Mouse (Mus musculus): ENCODE measurements around the gene Slc16a11.
A peak's percentile ranks its signal among the peaks of the same experiment; 100 is the strongest.

Gene Slc16a11

DNA sequence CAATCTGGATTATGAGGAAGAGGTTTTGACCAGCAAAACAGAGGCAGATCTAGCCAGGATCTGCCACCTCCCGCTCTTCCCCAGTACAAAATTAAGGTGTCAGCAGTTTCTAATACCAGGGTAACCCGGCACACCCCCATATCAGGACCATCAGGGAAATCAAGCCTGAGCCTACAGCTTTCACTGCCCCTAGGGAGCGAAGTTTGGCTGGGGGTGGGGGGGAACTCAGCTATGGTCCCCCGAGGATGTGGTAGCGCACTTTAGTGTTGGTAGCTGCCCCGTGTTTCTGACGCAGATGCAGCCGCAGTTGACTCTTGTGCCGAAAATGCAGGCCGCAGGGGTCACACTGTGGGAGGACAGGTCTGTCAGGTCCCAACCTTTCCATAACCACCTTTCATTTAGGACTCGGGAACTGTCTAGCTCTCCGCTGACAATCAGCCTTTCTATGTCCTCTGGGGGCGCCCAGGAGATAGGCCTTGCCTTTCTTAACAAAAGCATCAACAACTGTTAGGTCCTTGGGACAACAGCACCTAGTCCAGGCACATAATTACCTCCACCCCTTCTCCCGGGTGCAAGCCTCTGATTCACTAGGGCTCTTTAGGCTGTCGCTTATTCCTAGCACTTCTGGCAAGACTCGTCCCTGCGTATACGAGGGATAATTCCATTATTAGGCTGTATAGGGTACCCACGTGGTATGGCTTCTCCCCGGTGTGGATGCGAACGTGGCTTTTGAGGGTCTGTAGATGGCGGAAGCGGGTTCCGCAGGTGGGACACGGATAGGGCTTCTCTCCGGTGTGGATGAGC is 13.4 kb downstream of the Slc16a11 start:
- DNase-seq (ENCODE audit: low spot score in 2 of 2): no peak

DNA sequence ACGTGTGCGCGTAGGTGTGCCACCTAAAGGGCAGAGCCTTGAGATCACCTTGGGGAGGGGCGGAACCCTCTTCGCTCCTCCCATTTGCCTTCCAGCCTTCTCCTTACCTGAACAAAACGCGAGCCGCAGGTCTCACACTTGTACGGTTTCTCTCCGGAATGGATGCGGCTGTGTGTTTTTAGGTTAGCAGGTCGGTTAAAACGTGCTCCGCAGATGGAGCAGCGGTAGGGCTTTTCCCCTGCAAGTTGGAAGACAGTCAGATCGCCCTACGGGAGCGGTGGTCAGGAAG is 14.0 kb downstream of the Slc16a11 start:
- DNase-seq (ENCODE audit: low spot score in 2 of 2): no peak

DNA sequence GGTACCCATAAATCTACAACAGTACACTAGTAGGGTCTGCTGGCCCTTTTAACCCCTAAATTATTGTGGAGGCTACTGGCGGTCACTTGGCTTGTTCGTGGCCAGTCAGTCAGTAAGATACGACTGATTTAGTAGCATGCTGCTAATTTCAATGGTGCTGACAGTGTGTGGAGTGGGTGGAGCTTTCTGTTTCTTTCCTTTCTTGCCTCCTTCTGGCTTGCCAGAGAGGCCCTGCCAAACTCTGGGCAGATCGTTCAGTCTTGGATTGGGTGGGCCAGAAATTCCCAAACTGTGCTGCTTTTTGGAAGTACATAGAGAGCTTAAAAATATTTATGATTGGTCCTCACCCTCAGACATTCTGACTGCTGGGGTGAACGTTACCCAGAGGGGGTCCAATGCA is 14.6 kb downstream of the Slc16a11 start:
- no peak for DNase-seq (ENCODE audit: low spot score in 2 of 2)

DNA sequence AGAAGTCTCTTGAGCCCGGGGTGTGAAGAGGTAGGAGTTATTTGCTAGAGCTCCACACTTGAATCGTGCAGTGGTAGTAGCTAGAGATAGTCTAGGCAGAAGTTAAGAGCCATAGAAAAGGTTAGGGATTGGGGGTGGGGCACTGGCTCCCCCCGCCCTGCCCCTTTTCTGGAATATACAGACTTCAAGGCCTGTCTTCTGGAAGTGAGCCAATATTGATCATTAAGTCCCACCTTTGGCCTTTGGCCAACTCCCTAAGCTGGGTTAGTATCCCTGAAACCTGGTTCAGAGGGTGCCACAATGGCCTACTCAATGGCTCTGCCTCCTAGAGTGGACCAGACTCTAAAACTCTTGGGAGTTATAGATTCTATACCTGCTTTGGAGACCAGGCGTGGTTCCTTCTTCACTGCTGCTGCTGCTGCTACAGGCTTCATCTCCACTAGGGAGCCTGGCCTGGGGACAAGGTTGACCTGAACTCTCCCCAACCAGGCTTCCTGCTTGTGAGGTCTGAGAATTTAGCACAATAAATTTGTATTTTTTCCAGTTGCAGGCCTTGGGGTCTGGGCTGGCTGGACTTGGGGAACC is 15.2 kb downstream of the Slc16a11 start:
- no peak for DNase-seq (ENCODE audit: low spot score in 2 of 2)

DNA sequence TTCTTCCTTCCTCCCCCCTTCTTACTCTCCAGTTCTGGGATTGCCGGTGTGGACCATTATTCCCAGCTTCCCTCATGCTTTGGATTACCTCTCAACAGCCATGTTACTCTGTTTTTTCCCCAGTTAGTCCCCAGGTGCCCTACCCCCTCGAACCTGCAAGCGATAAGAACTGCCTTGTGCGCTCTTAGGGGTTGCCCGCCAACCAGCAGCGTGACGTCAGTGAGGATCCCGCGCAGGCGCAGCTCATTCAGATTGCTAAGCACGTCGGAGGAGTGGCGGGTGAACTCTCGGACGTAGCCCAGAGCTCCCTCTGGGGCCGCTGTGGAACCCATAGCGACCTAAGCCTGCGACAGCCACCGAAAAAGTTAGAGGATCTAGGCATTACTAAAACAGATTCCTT is 16.3 kb downstream of the Slc16a11 start:
- DNase-seq (ENCODE audit: low spot score in 2 of 2): no peak

DNA sequence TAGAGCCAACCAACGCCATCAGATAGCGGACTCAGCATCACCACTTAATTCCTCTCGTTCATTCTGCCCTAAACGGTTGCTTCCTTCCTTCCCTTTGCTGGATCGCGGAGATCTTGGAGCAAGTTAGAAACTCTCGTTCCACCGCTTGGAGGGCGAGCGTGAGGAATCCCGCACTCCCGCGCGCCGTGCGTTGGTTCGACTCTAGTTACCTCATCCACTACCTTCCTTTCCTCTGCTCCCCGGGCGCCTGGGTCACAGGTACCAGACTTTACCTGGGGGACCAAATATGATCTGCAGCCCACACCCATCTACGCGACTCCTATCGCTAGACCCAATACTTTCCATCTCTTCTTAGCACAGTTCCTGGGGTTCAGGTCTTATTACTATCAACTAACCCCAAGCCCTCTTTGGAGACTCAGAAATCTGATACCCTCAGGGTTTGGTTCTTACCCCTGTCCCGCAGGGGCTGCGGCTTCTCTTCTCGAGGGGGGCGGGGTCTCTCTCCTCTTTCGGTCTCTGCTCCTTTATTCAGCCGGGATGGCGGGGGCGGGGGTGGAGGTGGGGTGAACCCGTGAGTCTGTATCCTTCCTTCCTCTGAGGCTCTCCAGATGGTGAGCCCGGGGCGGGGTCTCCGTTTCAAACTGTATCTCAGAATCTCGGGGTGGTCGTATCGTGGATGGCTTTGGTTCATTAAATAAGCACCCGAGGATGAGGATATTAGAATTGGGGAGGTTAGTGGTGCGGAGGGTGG is 16.9 kb downstream of the Slc16a11 start, which contains the start of gene Bcl6b:
Bcl6b (minus strand) TSS at position 539 of the 751 bp plus-strand sequence.
- no peak for DNase-seq (ENCODE audit: low spot score in 2 of 2)

DNA sequence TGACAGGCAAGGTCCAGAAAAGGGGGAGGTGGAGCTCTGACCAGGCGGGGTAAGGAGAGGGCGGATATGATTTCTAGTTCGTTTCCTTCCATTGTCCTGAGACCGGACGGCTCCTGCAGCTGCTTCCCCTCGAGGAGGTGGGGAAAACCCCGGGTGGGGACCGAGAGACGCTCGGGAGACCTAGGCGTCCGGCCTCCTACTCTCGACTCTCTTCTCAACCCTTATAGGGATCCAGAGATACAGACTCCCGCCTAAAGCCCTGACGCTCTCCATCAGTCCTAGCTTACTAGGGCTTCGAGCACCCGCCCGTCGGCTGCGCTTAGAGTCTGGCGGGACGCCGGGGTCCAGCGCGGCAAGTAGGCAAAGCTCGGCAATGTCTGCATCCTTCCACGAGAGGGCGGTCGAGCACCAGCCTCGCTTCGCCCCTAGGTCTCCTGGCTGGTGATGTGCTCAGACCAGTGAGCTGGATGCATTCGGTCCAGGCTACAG is 17.7 kb downstream of the Slc16a11 start:
- DNase-seq (ENCODE audit: low spot score in 2 of 2): peak in 1 of 2 experiments; percentile 68

DNA sequence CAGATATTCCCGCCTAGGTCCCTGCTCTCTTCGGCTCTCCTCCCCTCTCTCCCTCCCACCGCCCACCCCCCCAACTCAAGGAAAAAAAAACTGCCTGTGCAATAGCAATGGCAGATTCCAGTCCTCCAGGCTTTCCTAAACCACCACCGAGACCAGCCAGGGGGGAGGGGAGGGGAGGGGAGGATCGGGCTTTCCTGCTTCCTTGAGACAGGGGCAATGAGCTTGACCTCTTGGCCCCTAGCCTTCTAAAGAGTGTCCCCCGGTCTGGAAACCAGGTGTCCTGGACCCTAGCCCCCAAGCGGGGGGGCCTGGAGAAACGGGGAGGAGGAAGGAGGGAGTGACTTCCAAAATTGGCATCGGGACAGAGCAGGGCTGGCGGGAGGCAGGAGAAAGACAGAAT is 20.0 kb downstream of the Slc16a11 start:
- DNase-seq (ENCODE audit: low spot score in 2 of 2): no peak

DNA sequence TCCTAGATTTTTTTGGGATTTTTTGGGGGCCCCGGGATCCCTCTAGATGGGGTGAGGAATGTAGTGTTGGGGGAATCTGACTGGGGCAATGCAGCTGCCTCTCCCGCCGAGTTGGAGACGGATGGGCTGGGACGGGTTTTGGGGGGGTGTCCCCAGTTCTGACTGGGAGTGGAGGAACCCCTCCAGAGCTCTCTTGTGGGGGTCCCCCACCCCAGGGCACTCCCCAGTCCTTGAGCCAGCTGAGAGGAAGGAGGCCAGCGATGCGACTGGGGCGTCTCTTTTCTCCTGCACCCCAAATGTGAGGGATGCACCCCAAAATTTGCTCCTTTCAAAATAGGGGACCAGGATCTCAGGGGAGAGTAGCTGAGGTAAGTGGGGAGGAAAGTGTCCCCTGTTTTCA is 20.5 kb downstream of the Slc16a11 start:
- no peak for DNase-seq (ENCODE audit: low spot score in 2 of 2)

DNA sequence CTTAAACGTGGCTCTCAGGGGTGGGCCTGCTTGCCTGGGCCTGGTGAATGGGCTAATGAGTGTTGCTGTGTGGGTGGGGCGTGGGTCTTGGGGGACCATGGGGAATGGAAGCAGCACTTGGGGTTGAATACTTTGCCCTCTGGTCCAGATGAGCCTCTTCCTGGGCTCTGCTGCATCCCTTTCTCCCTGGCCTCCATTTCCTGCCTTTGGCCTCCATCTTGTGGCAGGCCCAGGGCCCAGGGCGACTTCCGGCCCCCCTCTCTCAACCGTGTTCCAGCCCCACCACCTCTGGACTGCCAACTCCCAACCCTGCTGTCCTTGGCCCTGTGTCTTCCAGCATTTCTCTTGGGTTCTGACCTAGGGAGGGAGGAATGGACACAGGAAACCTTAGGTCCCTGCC is 21.5 kb downstream of the Slc16a11 start:
- DNase-seq (ENCODE audit: low spot score in 2 of 2): no peak

DNA sequence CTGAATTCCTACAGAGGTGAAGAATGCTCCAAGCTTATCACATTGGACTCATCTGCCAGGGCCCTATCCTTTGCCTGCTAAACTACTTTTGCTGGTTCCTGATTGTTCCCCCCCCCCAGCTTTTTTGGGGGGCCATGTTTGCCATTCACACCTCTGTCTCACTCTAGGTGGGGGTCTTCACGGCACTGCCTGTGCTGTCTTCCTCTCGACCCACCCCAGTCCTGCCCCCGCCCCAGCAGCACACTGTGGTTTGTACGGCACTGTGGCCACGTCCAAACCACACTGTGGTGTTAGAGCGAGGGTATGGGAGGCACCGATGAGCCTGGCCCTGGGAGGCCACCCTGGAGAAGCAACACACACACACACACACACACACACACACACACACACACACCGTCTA is 21.9 kb downstream of the Slc16a11 start:
- no peak for DNase-seq (ENCODE audit: low spot score in 2 of 2)

DNA sequence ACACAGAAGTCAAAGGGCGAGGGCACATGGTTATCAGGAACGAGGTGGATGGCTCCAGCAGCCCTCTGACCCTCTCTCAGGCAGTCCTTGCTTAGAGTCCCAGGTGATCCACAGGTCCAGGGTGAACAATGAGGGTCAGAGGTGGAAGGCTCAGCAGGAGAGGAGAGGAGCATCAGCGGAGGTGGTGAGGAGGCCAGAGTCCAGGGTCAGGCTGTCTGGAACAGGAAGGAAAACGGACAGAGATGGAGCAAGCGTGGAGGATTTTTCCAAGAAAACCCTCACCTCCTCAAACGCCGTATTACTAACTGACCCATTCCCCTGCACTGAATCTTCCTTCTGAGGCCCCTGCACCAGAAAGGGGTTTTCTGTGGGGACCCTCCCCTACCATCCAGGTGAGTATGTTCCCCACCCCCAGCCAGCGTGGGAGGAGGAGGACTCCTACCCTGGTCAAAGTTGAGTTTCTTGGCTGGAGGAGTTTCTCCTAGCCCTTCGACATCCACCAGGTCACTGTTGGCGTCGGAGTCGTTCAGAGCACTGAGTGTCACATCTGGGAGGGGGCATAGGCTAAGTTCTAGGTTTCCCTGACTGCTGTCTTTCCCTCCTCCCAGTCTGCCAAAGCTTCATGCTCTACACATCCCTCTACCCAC is 22.8 kb downstream of the Slc16a11 start:
- DNase-seq (ENCODE audit: low spot score in 2 of 2): no peak

DNA sequence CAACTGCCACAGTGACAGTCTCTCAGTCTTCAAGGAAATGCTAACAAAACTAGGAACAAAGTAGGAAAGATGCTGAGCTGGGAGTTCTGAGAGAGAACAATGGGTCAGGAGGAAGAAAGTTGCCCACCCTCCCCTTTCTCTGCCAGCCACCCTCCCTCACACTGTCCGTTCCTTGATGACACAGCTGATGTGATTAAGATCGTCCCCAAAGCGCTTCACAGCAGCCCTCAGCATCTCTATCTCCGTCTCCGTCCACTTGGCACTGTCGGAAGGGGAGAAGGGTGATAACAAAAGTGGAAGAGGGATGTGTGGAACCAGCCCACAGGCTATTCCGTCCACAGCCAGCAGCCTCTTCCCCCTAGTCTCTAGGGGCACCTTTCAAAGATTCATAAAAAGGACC is 24.2 kb downstream of the Slc16a11 start:
- DNase-seq (ENCODE audit: low spot score in 2 of 2): no peak

DNA sequence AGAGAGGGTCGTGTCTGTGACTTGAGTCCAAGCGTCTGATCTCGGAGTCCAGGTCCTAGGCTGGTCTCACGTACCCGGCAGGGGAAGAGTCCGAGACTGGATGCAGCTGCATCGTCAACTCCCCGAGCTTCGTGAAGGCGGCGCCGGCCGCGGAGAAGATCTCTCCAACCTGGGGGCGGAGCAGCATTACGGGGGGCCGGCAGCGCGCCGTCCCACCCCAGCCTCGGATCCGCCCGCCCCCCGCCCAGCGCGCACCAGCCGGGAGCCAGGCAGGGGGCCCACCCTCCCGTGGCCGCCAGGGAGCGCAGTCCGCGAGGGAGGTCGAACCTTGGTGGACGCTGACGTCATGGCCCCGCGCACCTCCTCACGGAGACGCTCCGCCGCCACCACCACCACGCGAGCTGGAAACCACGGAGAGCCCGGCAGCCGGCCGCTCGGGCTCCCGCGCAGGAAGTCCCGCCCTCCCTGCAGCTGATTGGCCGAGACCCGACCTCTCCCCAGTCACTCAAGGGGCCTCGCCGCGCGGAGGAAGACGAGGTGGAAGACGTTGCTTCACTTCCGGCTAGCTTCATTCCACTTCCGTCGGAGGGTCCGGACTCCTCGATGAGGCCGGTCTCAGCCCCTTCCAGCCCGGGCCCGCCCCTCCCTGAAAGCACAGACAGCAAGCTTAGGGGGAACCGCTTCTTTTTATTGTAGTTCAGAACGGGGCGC is 25.1 kb downstream of the Slc16a11 start, which contains the start of gene 0610010K14Rik:
0610010K14Rik (minus strand) TSS at position 458 of the 711 bp plus-strand sequence.
- DNase-seq (ENCODE audit: low spot score in 2 of 2): peak; percentile 96

DNA sequence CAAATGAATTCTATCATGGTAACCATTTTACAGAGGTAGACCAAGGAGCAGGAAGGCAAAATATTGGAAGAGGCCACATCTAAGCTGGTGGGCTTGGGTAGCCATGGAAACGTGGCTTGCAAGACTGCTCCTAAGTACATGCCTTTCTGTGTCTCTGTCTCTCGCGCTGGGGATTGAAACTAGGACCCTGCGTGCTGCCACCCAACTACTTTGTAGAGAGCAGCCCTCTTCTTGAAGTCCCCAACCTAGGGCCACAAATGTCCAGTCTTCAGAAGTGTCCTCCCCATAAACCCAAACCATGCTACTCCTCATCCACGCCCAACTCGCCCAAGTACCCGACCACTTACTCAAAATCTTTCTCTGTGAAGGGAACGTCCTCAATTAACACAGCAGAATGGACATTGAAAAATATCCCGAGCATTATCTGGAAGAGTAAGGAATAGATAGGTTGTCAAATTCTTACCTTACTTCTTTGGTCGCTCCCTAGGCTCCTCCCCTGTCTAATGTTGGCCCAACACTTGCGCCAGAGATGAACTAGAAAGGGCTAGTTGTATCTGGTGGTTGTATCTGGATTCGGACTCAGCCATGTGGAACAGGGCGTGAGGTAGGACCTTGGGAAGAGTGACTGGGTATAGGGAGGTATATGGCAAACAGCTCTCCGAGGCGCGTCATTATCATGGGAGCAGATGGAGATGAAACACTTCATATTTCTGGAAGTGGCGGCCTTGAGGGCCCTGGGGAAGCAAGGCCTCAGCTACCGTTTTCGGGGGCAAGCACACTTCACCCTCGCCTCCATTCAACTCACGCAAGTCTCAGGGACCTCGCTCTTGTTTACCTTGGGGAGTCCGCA is 26.3 kb downstream of the Slc16a11 start:
- DNase-seq (ENCODE audit: low spot score in 2 of 2): no peak

DNA sequence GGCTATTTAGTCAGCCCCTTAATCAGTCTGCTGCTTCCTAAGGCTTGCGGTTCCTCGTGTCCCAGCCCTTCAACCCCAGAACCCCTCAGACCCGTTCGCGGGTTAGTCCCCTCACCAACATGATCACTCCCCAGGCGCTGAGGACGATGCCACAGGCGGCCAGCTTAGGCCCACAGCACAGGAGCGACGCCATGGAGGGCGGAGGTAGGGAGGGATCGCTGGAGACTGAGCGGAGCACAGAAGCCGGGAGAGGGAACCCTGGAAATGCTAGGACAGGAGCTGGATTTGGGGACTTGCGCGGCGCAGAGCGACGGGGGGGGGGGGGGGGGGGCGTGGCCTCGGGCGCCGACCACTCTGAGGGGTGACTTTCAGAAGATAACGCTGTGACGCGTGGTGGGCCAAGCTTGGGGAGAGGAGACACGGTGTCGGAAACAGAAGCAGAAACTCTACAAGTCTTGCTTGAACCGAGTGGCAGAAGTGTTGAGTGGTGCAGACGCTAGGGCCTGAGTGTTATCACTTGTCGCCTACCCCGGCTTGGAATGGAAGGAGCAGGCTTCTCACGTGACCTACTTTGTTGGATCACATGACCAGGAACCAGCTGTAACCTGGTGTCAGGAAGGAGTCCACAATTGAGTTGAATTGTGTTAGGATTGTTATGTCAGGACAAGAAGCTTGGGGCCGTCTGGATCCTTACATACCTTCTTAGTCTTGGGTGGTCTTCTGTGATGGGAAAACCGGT is 27.2 kb downstream of the Slc16a11 start, which contains the start of the genes Gm21988 and Rnasek:
Gm21988 (minus strand) TSS at position 290 of the 739 bp plus-strand sequence.
Rnasek (minus strand) TSS at position 302 of the 739 bp plus-strand sequence.
- peak; percentile 77 to 80 for DNase-seq (ENCODE audit: low spot score in 2 of 2)

DNA sequence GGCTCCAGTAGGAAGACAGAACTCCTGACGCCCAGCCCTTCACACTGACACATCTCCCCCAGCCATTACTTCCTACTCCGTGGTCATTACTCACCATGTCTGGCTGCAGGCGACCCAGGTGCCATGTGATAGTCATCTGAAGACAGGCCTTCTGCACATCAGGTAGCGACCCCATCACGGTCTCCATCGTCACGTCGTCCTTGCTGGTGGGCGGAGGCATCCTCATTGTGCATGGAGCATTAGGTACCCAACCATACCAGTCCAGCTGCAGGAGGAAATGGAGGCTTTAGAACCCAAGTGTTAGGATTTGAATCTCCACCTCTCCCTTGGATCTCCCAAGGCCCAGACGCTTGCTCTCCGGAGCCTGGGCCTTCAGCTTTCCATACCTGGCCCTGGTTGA is 30.0 kb downstream of the Slc16a11 start:
- no peak for DNase-seq (ENCODE audit: low spot score in 2 of 2)

DNA sequence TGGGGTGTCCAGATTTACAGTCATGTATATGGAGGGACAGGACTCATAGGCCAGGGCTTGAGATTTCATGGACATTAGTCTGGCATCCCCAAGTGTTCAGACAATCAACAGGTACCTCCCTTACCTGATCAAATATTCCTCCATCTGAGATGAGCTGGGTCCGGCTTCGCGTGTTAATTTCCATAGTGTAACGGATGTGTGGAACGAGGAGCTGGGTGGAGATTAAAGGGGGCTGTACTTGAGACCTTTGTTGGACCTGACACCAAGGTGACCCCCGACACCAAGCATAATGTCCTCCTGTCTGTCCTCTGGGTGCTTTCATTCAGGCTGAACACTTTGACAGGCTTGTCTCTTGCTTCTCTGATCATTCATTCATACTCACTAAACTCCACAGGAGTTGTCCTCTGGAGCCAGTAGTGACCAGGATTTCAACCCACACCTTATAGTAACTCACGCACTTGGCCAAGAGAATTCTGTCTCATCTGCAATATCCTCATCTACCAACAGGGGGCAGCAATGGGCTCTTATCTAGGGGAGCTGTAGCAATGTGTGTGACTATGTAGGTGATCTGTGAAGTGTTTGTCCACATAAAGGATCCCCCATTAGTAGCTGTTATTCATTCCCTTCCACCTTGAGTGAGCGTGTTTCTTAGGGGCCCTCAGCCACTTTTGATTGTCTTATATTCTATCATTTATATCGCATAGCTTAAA is 34.7 kb downstream of the Slc16a11 start:
- DNase-seq (ENCODE audit: low spot score in 2 of 2): peak in 1 of 2 experiments; percentile 53

DNA sequence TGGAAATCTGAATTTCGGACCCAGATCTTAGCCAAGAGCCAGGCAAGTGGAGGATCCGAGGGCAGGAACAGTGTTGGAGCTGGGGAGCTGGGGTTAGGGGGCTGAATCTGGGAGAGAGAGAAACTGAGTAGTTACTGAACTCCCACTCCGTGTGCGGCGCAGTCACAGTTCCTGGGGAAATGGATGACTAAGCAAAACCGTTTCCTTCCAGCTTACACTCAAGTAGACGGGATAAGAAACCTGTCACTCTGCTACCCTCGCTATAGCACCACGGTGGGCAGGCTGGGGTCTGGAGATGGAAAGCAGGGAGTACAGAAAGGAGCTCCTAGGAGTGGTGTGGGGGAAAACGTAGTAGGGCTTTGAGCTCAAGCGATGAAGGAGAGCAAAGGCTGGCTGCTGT is 37.6 kb downstream of the Slc16a11 start:
- no peak for DNase-seq (ENCODE audit: low spot score in 2 of 2)

Data from frontal cortex, postnatal 25 days (tissue).